Mouse (Mus musculus): ENCODE data around the gene Tm2d3.

DNA sequence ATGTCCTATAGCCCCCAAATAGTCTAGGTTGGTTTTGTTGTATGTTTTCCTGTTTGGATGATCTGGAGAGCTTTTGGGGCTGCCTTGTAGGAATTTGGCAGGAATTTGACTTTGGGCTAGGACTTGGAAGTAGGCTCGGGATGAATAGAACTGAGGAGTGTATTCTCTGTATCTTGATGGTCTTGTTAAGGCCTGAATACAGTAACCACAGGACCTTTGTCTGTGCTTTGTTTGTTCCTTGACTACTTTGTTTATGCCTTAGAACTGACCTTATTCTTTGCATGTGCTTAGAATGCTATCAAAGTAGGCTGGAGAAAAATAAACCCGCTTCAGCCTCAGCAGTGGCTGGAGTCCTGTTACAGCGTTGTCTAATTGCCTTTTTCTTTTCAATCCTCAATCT is 19.3 kb downstream of the Tm2d3 start:
- TF ChIP-seq CTCF (IDR thresholded peaks at IDR 0.05; ENCODE audit: low read depth, low read length) (no peak), POLR2A (IDR thresholded peaks at IDR 0.05; ENCODE audit: extremely low read depth, insufficient read depth, low read length) (no peak)

Measured in liver, adult 2 months (tissue).